Mouse (Mus musculus) embryonic facial prominence, embryonic 11.5 days (tissue): Measurements from ENCODE around the gene Tbc1d25. TPM values are rescaled to one million over a fixed set of nuclear protein-coding genes. Genes with fewer than 3 reads are reported as not detected.

Experiments used
- ATAC-seq: fragments of 200-750 bp; cut with Nextera tagmentation; replicated peaks from 2 replicates; pipeline ENCODE4 v1.8.0; 2017; ENCODE audit warnings: low read depth; ENCODE audit not compliant: insufficient number of reproducible peaks, low FRiP score, low TSS enrichment
- DNase-seq: peaks from one replicate; pipeline ENCODE4 v3.0.0-alpha.2; 2015; ENCODE audit warnings: low spot score
- H3K27ac ChIP-seq: fragments of 300-500 bp; sonication (generic); replicated peaks from 2 replicates; pipeline ENCODE4 v1.5.1; 2014; ENCODE audit warnings: mild to moderate bottlenecking, low read depth, low read length, control low read depth
- H3K27me3 ChIP-seq: fragments of 300-500 bp; sonication (generic); 2 replicates; pipeline ENCODE4 v1.6.1; 2014; ENCODE audit warnings: mild to moderate bottlenecking, low read length, moderate library complexity, mixed read lengths; ENCODE audit not compliant: control insufficient read depth, insufficient read depth
- H3K36me3 ChIP-seq: fragments of 300-500 bp; sonication (generic); replicated peaks from 2 replicates; pipeline ENCODE4 v1.6.1; 2014; ENCODE audit warnings: low read depth, mild to moderate bottlenecking, low read length, moderate library complexity, mixed read lengths; ENCODE audit not compliant: control insufficient read depth, insufficient read depth
- H3K4me1 ChIP-seq: fragments of 300-500 bp; sonication (generic); 2 replicates; pipeline ENCODE4 v1.6.1; 2014; ENCODE audit warnings: low read length, mixed read lengths; ENCODE audit not compliant: control insufficient read depth, insufficient read depth
- H3K4me2 ChIP-seq: fragments of 300-500 bp; sonication (generic); 2 replicates; pipeline ENCODE4 v1.6.1; 2014; ENCODE audit warnings: low read depth, mild to moderate bottlenecking, control low read depth, low read length, moderate library complexity
- H3K4me3 ChIP-seq: fragments of 300-500 bp; sonication (generic); 2 replicates; pipeline ENCODE4 v1.5.1; 2014; ENCODE audit warnings: low read depth, low read length, control low read depth
- H3K9ac ChIP-seq: fragments of 300-500 bp; sonication (generic); replicated peaks from 2 replicates; pipeline ENCODE4 v1.6.1; 2014; ENCODE audit warnings: mild to moderate bottlenecking, control low read depth, low read length
- H3K9me3 ChIP-seq: fragments of 300-500 bp; sonication (generic); replicated peaks from 2 replicates; pipeline ENCODE4 v1.6.1; 2016; ENCODE audit warnings: mild to moderate bottlenecking, low read length, inconsistent platforms, mixed read lengths; ENCODE audit not compliant: control insufficient read depth
- WGBS: fragments of 180-500 bp; shearing (Covaris S2); extraction: QIAGEN DNeasy Blood & Tissue Kit; methylation state at CpG from one replicate; pipeline ENCODE4 v1.1.7; 2014; 5-methylcytosine and 5-hydroxymethylcytosine counted together
- polyA plus RNA-seq: library from polyadenylated mRNA; unstranded; fragments of >200 nt; fragmentation: Nextera tagmentation; extraction: Ambion mirVana; gene quantifications from 2 replicates; pipeline ENCODE4 v1.2.1, GENCODE M21; 2014

The Tbc1d25 gene
- polyA plus RNA-seq, 1 experiment from 2014 or later = 11.3 TPM

- H3K4me3 ChIP-seq = no peak overlapping the region
- DNase-seq (no peak), ATAC-seq (no peak)
- peaks cover 3% of the 10 kb centered on the region; the same call in 1 of the 2 replicates for H3K36me3 ChIP-seq
- no peak overlapping the region for H3K4me2 ChIP-seq
- no peak overlapping the region for H3K27ac ChIP-seq
- WGBS = 89% methylated on average over 2 of the region's 2 CpGs
- H3K9ac ChIP-seq = no peak overlapping the region
- H3K4me1 ChIP-seq = no peaks in the 10 kb centered on the region
- no peaks in the 10 kb centered on the region for H3K9me3 ChIP-seq
- H3K27me3 ChIP-seq = no peaks in the 10 kb centered on the region
Observed at GRCm38 (mm10) chrX:8140446-8140845, 35.5 kb downstream of the Tbc1d25 start.

GRCm38 (mm10) chrX:8139480-8139879 is 36.5 kb downstream of the Tbc1d25 start:
- Histone ChIP-seq H3K36me3 (peaks cover 3% of the 10 kb centered on the region; the same call in 1 of the 2 replicates), H3K4me1 (no peaks in the 10 kb centered on the region), H3K27ac (no peak overlapping the region), H3K27me3 (no peaks in the 10 kb centered on the region), H3K9me3 (no peaks in the 10 kb centered on the region), H3K4me2 (no peak overlapping the region), H3K9ac (no peak overlapping the region), H3K4me3 (no peak overlapping the region)
- ATAC-seq (no peak), DNase-seq (no peak)
- 68% methylated on average over 1 of the region's 1 CpGs for WGBS

- Histone ChIP-seq H3K36me3 (no peaks in the 10 kb centered on the region), H3K9ac (no peak overlapping the region), H3K4me2 (no peak overlapping the region), H3K27ac (no peak overlapping the region), H3K4me1 (no peaks in the 10 kb centered on the region), H3K9me3 (no peaks in the 10 kb centered on the region), H3K4me3 (no peak overlapping the region), H3K27me3 (no peaks in the 10 kb centered on the region)
- ATAC-seq = no peak
- WGBS = 48% methylated on average over 2 of the region's 2 CpGs
- DNase-seq = no peak
Observed at GRCm38 (mm10) chrX:8135886-8136285, 40.1 kb downstream of the Tbc1d25 start.

- Histone ChIP-seq H3K36me3 (no peaks in the 10 kb centered on the region), H3K4me1 (no peaks in the 10 kb centered on the region), H3K4me3 (peak within 1 kb of the TSS; percentile 48), H3K4me2 (peak within 1 kb of the TSS; percentile 52), H3K27ac (peak within 1 kb of the TSS; percentile 78), H3K9me3 (no peaks in the 10 kb centered on the region), H3K9ac (peak within 1 kb of the TSS; percentile 54), H3K27me3 (no peaks in the 10 kb centered on the region)
- WGBS = 18% methylated on average over 32 of the region's 40 CpGs
- peak; percentile 77 for ATAC-seq
- DNase-seq = peak; percentile 86
Observed at GRCm38 (mm10) chrX:8132017-8132976, 43.7 kb downstream of the Tbc1d25 start, which contains the start of gene Wdr13. Gene Wdr13, minus strand, starts transcription at chrX:8132892.

- Histone ChIP-seq H3K27me3 (no peaks in the 10 kb centered on the region), H3K9me3 (no peaks in the 10 kb centered on the region), H3K9ac (no peak overlapping the region), H3K4me3 (no peak overlapping the region), H3K27ac (no peak overlapping the region), H3K4me1 (no peaks in the 10 kb centered on the region), H3K4me2 (peak overlapping the region; percentile 52; the same call in 1 of the 2 replicates), H3K36me3 (no peaks in the 10 kb centered on the region)
- 92% methylated on average over 17 of the region's 17 CpGs for WGBS
- no peak for DNase-seq
- ATAC-seq = no peak
Observed at GRCm38 (mm10) chrX:8131393-8131792, 44.6 kb downstream of the Tbc1d25 start.

GRCm38 (mm10) chrX:8125235-8125634 is 50.7 kb downstream of the Tbc1d25 start:
- WGBS = 80% methylated on average over 7 of the region's 7 CpGs
- no peaks in the 10 kb centered on the region for H3K4me1 ChIP-seq
- no peak overlapping the region for H3K9ac ChIP-seq
- H3K27ac ChIP-seq = no peak overlapping the region
- no peaks in the 10 kb centered on the region for H3K9me3 ChIP-seq
- H3K4me2 ChIP-seq = no peak overlapping the region
- no peaks in the 10 kb centered on the region for H3K27me3 ChIP-seq
- H3K36me3 ChIP-seq = no peaks in the 10 kb centered on the region
- ATAC-seq = no peak
- no peak overlapping the region for H3K4me3 ChIP-seq
- no peak for DNase-seq

- DNase-seq (no peak), ATAC-seq (no peak)
- H3K4me3 ChIP-seq = no peak overlapping the region
- WGBS = 81% methylated on average over 6 of the region's 6 CpGs
- no peaks in the 10 kb centered on the region for H3K4me1 ChIP-seq
- no peak overlapping the region for H3K27ac ChIP-seq
- no peak overlapping the region for H3K4me2 ChIP-seq
- H3K27me3 ChIP-seq = no peaks in the 10 kb centered on the region
- no peaks in the 10 kb centered on the region for H3K9me3 ChIP-seq
- no peak overlapping the region for H3K9ac ChIP-seq
- H3K36me3 ChIP-seq = no peaks in the 10 kb centered on the region
Observed at GRCm38 (mm10) chrX:8123821-8124470, 52.0 kb downstream of the Tbc1d25 start.

GRCm38 (mm10) chrX:8117264-8117663 is 58.7 kb downstream of the Tbc1d25 start:
- no peaks in the 10 kb centered on the region for H3K36me3 ChIP-seq
- H3K4me1 ChIP-seq = no peaks in the 10 kb centered on the region
- H3K9me3 ChIP-seq = no peaks in the 10 kb centered on the region
- no peak overlapping the region for H3K4me3 ChIP-seq
- H3K4me2 ChIP-seq = no peak overlapping the region
- H3K27ac ChIP-seq = no peak overlapping the region
- ATAC-seq (no peak), DNase-seq (no peak)
- no peaks in the 10 kb centered on the region for H3K27me3 ChIP-seq
- H3K9ac ChIP-seq = no peak overlapping the region
